Mouse (Mus musculus): ENCODE measurements around the gene Mrps7. TPM values are rescaled to one million over a fixed set of nuclear protein-coding genes. Genes with fewer than 3 reads are reported as not detected.

The Mrps7 gene
- polyA plus RNA-seq, 1 experiment from 2014 or later, result 71.5 TPM

- peaks cover 67% of the 10 kb centered on the region for H3K36me3 ChIP-seq
- peaks cover 31% of the 10 kb centered on the region for H3K4me1 ChIP-seq (replicated peaks)
- no peak for ATAC-seq (ENCODE audit: low read depth)
- WGBS (ENCODE audit: insufficient replicate concordance), result 72% methylated on average over 2 of the region's 2 CpGs
- no peaks in the 10 kb centered on the region for H3K9me3 ChIP-seq (replicated peaks)
- no peak overlapping the region for H3K4me2 ChIP-seq
- H3K27me3 ChIP-seq, result no peaks in the 10 kb centered on the region
- no peak overlapping the region for H3K9ac ChIP-seq
- DNase-seq, result no peak
- no peak overlapping the region for H3K4me3 ChIP-seq (replicated peaks)
- H3K27ac ChIP-seq, result no peak overlapping the region
These were observed 14.3 kb downstream of the Mrps7 start for GRCm38 (mm10) chr11:115618001-115618400.

- no peak for ATAC-seq (ENCODE audit: low read depth)
- Histone ChIP-seq H3K9me3 (replicated peaks) (no peaks in the 10 kb centered on the region), H3K27me3 (no peaks in the 10 kb centered on the region), H3K4me3 (replicated peaks) (no peak overlapping the region), H3K4me2 (no peak overlapping the region), H3K9ac (0 out of 2 replicates have a peak overlapping the region, but pooled peaks have one; percentile 22), H3K27ac (no peak overlapping the region), H3K36me3 (peaks cover 76% of the 10 kb centered on the region), H3K4me1 (replicated peaks) (peaks cover 22% of the 10 kb centered on the region)
- 83% methylated on average over 16 of the region's 16 CpGs for WGBS (ENCODE audit: insufficient replicate concordance)
- no peak for DNase-seq
These were observed 15.2 kb downstream of the Mrps7 start for GRCm38 (mm10) chr11:115618732-115619516.

- Histone ChIP-seq H3K36me3 (peaks cover 72% of the 10 kb centered on the region), H3K27ac (no peak overlapping the region), H3K27me3 (no peaks in the 10 kb centered on the region), H3K4me1 (replicated peaks) (peaks cover 14% of the 10 kb centered on the region; the same call in 1 of the 2 replicates), H3K9ac (no peak overlapping the region), H3K4me3 (replicated peaks) (no peak overlapping the region), H3K9me3 (replicated peaks) (no peaks in the 10 kb centered on the region), H3K4me2 (no peak overlapping the region)
- no peak for DNase-seq
- 81% methylated on average over 7 of the region's 7 CpGs for WGBS (ENCODE audit: insufficient replicate concordance)
- no peak for ATAC-seq (ENCODE audit: low read depth)
These were observed 16.2 kb downstream of the Mrps7 start for GRCm38 (mm10) chr11:115619949-115620348.

- Histone ChIP-seq H3K27ac (no peak overlapping the region), H3K4me1 (replicated peaks) (peaks cover 25% of the 10 kb centered on the region), H3K27me3 (no peaks in the 10 kb centered on the region), H3K4me3 (replicated peaks) (no peak overlapping the region), H3K4me2 (no peak overlapping the region), H3K9ac (no peak overlapping the region), H3K9me3 (replicated peaks) (no peaks in the 10 kb centered on the region), H3K36me3 (peaks cover 54% of the 10 kb centered on the region)
- 77% methylated on average over 9 of the region's 9 CpGs for WGBS (ENCODE audit: insufficient replicate concordance)
- DNase-seq (no peak), ATAC-seq (ENCODE audit: low read depth) (no peak)
These were observed 19.9 kb downstream of the Mrps7 start for GRCm38 (mm10) chr11:115623487-115624070.

- no peak overlapping the region; the same call in 1 of the 2 replicates for H3K27ac ChIP-seq
- peak overlapping the region; percentile 17; the same call in 1 of the 2 replicates for H3K9ac ChIP-seq
- 83% methylated on average over 9 of the region's 9 CpGs for WGBS (ENCODE audit: insufficient replicate concordance)
- DNase-seq, result no peak
- no peak overlapping the region for H3K4me3 ChIP-seq (replicated peaks)
- H3K4me2 ChIP-seq, result no peak overlapping the region
- ATAC-seq (ENCODE audit: low read depth), result no peak
- H3K27me3 ChIP-seq, result no peaks in the 10 kb centered on the region
- peaks cover 31% of the 10 kb centered on the region for H3K36me3 ChIP-seq
- peaks cover 37% of the 10 kb centered on the region for H3K4me1 ChIP-seq (replicated peaks)
- H3K9me3 ChIP-seq (replicated peaks), result no peaks in the 10 kb centered on the region
These were observed 22.2 kb downstream of the Mrps7 start for GRCm38 (mm10) chr11:115625877-115626276.

GRCm38 (mm10) chr11:115626824-115627616 lies 23.3 kb downstream of the Mrps7 start:
- Histone ChIP-seq H3K27ac (peak overlapping the region; percentile 81), H3K27me3 (no peaks in the 10 kb centered on the region), H3K9me3 (replicated peaks) (no peaks in the 10 kb centered on the region), H3K9ac (peak overlapping the region; percentile 82), H3K36me3 (peaks cover 22% of the 10 kb centered on the region), H3K4me1 (replicated peaks) (peaks cover 43% of the 10 kb centered on the region), H3K4me2 (peak overlapping the region; percentile 94), H3K4me3 (replicated peaks) (peak overlapping the region; percentile 79)
- WGBS (ENCODE audit: insufficient replicate concordance), result 40% methylated on average over 11 of the region's 11 CpGs
- no peak for DNase-seq
- ATAC-seq (ENCODE audit: low read depth), result no peak

GRCm38 (mm10) chr11:115627705-115628464 lies 24.2 kb downstream of the Mrps7 start, which contains the start of gene Slc25a19:
Gene Slc25a19, minus strand, starts transcription at chr11:115628295.
- H3K9me3 ChIP-seq (replicated peaks), result no peaks in the 10 kb centered on the region
- ATAC-seq (ENCODE audit: low read depth) (peak; percentile 99), DNase-seq (peak; percentile 99)
- peak within 1 kb of the TSS; percentile 82 for H3K9ac ChIP-seq
- H3K4me3 ChIP-seq (replicated peaks), result peak within 1 kb of the TSS; percentile 79
- peaks cover 43% of the 10 kb centered on the region for H3K4me1 ChIP-seq (replicated peaks)
- H3K36me3 ChIP-seq, result peaks cover 13% of the 10 kb centered on the region
- H3K4me2 ChIP-seq, result peak within 1 kb of the TSS; percentile 94
- WGBS (ENCODE audit: insufficient replicate concordance), result under 1% methylated on average over 47 of the region's 47 CpGs
- H3K27me3 ChIP-seq, result no peaks in the 10 kb centered on the region
- peak within 1 kb of the TSS; percentile 81 for H3K27ac ChIP-seq

- Histone ChIP-seq H3K36me3 (peaks cover 6% of the 10 kb centered on the region), H3K27ac (peak overlapping the region; percentile 71), H3K9me3 (replicated peaks) (no peaks in the 10 kb centered on the region), H3K4me2 (peak overlapping the region; percentile 66), H3K4me1 (replicated peaks) (peaks cover 43% of the 10 kb centered on the region), H3K27me3 (no peaks in the 10 kb centered on the region), H3K9ac (peak overlapping the region; percentile 64), H3K4me3 (replicated peaks) (peak overlapping the region; percentile 79)
- WGBS (ENCODE audit: insufficient replicate concordance), result 38% methylated on average over 13 of the region's 13 CpGs
- no peak for ATAC-seq (ENCODE audit: low read depth)
- no peak for DNase-seq
These were observed 24.9 kb downstream of the Mrps7 start for GRCm38 (mm10) chr11:115628465-115629101.

- H3K4me2 ChIP-seq, result no peak overlapping the region
- no peaks in the 10 kb centered on the region for H3K27me3 ChIP-seq
- no peaks in the 10 kb centered on the region for H3K36me3 ChIP-seq
- H3K27ac ChIP-seq, result no peak overlapping the region
- H3K4me1 ChIP-seq (replicated peaks), result peaks cover 43% of the 10 kb centered on the region
- H3K9me3 ChIP-seq (replicated peaks), result no peaks in the 10 kb centered on the region
- H3K4me3 ChIP-seq (replicated peaks), result no peak overlapping the region
- 73% methylated on average over 13 of the region's 13 CpGs for WGBS (ENCODE audit: insufficient replicate concordance)
- ATAC-seq (ENCODE audit: low read depth), result no peak
- no peak for DNase-seq
- no peak overlapping the region for H3K9ac ChIP-seq
These were observed 26.2 kb downstream of the Mrps7 start for GRCm38 (mm10) chr11:115629734-115630531.
